Mouse (Mus musculus): ENCODE results near the gene Orm3. TPM values are rescaled to one million over a fixed set of nuclear protein-coding genes. Genes with fewer than 3 reads are reported as not detected.

Orm3 gene
- polyA plus RNA-seq, 1 experiment from 2014 or later = not detected

- peaks cover 90% of the 10 kb centered on the region for H3K36me3 ChIP-seq
- no peak overlapping the region for H3K4me2 ChIP-seq
- no peak overlapping the region for H3K4me3 ChIP-seq (replicated peaks)
- no peak overlapping the region for H3K9ac ChIP-seq (replicated peaks)
- no peaks in the 10 kb centered on the region for H3K9me3 ChIP-seq
- H3K27ac ChIP-seq = no peak overlapping the region
- no peaks in the 10 kb centered on the region for H3K4me1 ChIP-seq (replicated peaks)
- no peak for ATAC-seq (ENCODE audit: insufficient number of reproducible peaks, insufficient read depth, low FRiP score, low TSS enrichment, low read depth)
- H3K27me3 ChIP-seq = no peaks in the 10 kb centered on the region; the same call in 1 of the 2 replicates
- WGBS = 63% methylated on average over 7 of the region's 7 CpGs
Measured at GRCm38 (mm10) chr4:63370897-63371296, 14.9 kb downstream of the Orm3 start.

- Histone ChIP-seq H3K36me3 (peaks cover 96% of the 10 kb centered on the region), H3K9ac (replicated peaks) (no peak overlapping the region), H3K4me3 (replicated peaks) (no peak overlapping the region), H3K9me3 (no peaks in the 10 kb centered on the region), H3K27me3 (no peaks in the 10 kb centered on the region; the same call in 1 of the 2 replicates), H3K4me1 (replicated peaks) (no peaks in the 10 kb centered on the region), H3K27ac (no peak overlapping the region), H3K4me2 (no peak overlapping the region)
- no peak for ATAC-seq (ENCODE audit: insufficient number of reproducible peaks, insufficient read depth, low FRiP score, low TSS enrichment, low read depth)
- WGBS = 52% methylated on average over 3 of the region's 3 CpGs
Measured at GRCm38 (mm10) chr4:63371890-63372289, 15.9 kb downstream of the Orm3 start.

GRCm38 (mm10) chr4:63373404-63373803, 17.4 kb downstream of the Orm3 start:
- no peak overlapping the region for H3K4me3 ChIP-seq (replicated peaks)
- WGBS = 91% methylated on average over 8 of the region's 8 CpGs
- H3K27ac ChIP-seq = no peak overlapping the region
- H3K36me3 ChIP-seq = peaks cover 98% of the 10 kb centered on the region
- no peaks in the 10 kb centered on the region for H3K9me3 ChIP-seq
- H3K9ac ChIP-seq (replicated peaks) = no peak overlapping the region
- H3K4me1 ChIP-seq (replicated peaks) = no peaks in the 10 kb centered on the region
- H3K27me3 ChIP-seq = no peaks in the 10 kb centered on the region; the same call in 1 of the 2 replicates
- ATAC-seq (ENCODE audit: insufficient number of reproducible peaks, insufficient read depth, low FRiP score, low TSS enrichment, low read depth) = no peak
- H3K4me2 ChIP-seq = no peak overlapping the region

GRCm38 (mm10) chr4:63374331-63374730, 18.4 kb downstream of the Orm3 start:
- H3K4me3 ChIP-seq (replicated peaks) = no peak overlapping the region
- no peaks in the 10 kb centered on the region for H3K4me1 ChIP-seq (replicated peaks)
- H3K27me3 ChIP-seq = no peaks in the 10 kb centered on the region; the same call in 1 of the 2 replicates
- no peaks in the 10 kb centered on the region for H3K9me3 ChIP-seq
- WGBS = 68% methylated on average over 12 of the region's 12 CpGs
- ATAC-seq (ENCODE audit: insufficient number of reproducible peaks, insufficient read depth, low FRiP score, low TSS enrichment, low read depth) = no peak
- no peak overlapping the region for H3K4me2 ChIP-seq
- no peak overlapping the region for H3K27ac ChIP-seq
- peaks cover 98% of the 10 kb centered on the region for H3K36me3 ChIP-seq
- H3K9ac ChIP-seq (replicated peaks) = no peak overlapping the region

GRCm38 (mm10) chr4:63375367-63375766, 19.4 kb downstream of the Orm3 start:
- Histone ChIP-seq H3K36me3 (peaks cover 99% of the 10 kb centered on the region), H3K4me2 (no peak overlapping the region), H3K9ac (replicated peaks) (no peak overlapping the region), H3K4me3 (replicated peaks) (no peak overlapping the region), H3K9me3 (no peaks in the 10 kb centered on the region), H3K27me3 (no peaks in the 10 kb centered on the region; the same call in 1 of the 2 replicates), H3K27ac (no peak overlapping the region), H3K4me1 (replicated peaks) (no peaks in the 10 kb centered on the region)
- ATAC-seq (ENCODE audit: insufficient number of reproducible peaks, insufficient read depth, low FRiP score, low TSS enrichment, low read depth) = no peak
- whole genome bisulfite sequencing = 58% methylated on average over 1 of the region's 1 CpGs

- H3K36me3 ChIP-seq = peaks cover 99% of the 10 kb centered on the region
- H3K27ac ChIP-seq = no peak overlapping the region
- WGBS = 67% methylated on average over 7 of the region's 7 CpGs
Measured at GRCm38 (mm10) chr4:63377483-63377882, 21.5 kb downstream of the Orm3 start.

GRCm38 (mm10) chr4:63382676-63383369, 26.9 kb downstream of the Orm3 start:
- no peak overlapping the region for H3K4me3 ChIP-seq (replicated peaks)
- H3K27me3 ChIP-seq = no peaks in the 10 kb centered on the region
- 86% methylated on average over 4 of the region's 4 CpGs for WGBS
- H3K9ac ChIP-seq (replicated peaks) = no peak overlapping the region
- H3K4me2 ChIP-seq = no peak overlapping the region
- ATAC-seq (ENCODE audit: insufficient number of reproducible peaks, insufficient read depth, low FRiP score, low TSS enrichment, low read depth) = no peak
- peaks cover 87% of the 10 kb centered on the region for H3K36me3 ChIP-seq
- no peaks in the 10 kb centered on the region for H3K4me1 ChIP-seq (replicated peaks)
- H3K27ac ChIP-seq = no peak overlapping the region
- H3K9me3 ChIP-seq = no peaks in the 10 kb centered on the region

More at GRCm38 (mm10) chr4:63377483-63377882, 21.5 kb downstream of the Orm3 start:
- no peaks in the 10 kb centered on the region; the same call in 1 of the 2 replicates for H3K27me3 ChIP-seq
- H3K4me2 ChIP-seq = no peak overlapping the region
- no peaks in the 10 kb centered on the region for H3K9me3 ChIP-seq
- no peak overlapping the region for H3K9ac ChIP-seq (replicated peaks)
- no peak for ATAC-seq (ENCODE audit: insufficient number of reproducible peaks, insufficient read depth, low FRiP score, low TSS enrichment, low read depth)
- no peak overlapping the region for H3K4me3 ChIP-seq (replicated peaks)
- no peaks in the 10 kb centered on the region for H3K4me1 ChIP-seq (replicated peaks)

GRCm38 (mm10) chr4:63383474-63383873, 27.5 kb downstream of the Orm3 start:
- Histone ChIP-seq H3K9ac (replicated peaks) (no peak overlapping the region), H3K9me3 (no peaks in the 10 kb centered on the region), H3K4me1 (replicated peaks) (no peaks in the 10 kb centered on the region), H3K4me2 (no peak overlapping the region), H3K27ac (no peak overlapping the region), H3K36me3 (peaks cover 85% of the 10 kb centered on the region), H3K4me3 (replicated peaks) (no peak overlapping the region), H3K27me3 (no peaks in the 10 kb centered on the region)
- WGBS = 74% methylated on average over 12 of the region's 12 CpGs
- ATAC-seq (ENCODE audit: insufficient number of reproducible peaks, insufficient read depth, low FRiP score, low TSS enrichment, low read depth) = no peak

GRCm38 (mm10) chr4:63384262-63384661, 28.3 kb downstream of the Orm3 start:
- H3K27me3 ChIP-seq = no peaks in the 10 kb centered on the region
- H3K4me2 ChIP-seq = no peak overlapping the region
- ATAC-seq (ENCODE audit: insufficient number of reproducible peaks, insufficient read depth, low FRiP score, low TSS enrichment, low read depth) = no peak
- no peaks in the 10 kb centered on the region for H3K9me3 ChIP-seq
- H3K36me3 ChIP-seq = peaks cover 77% of the 10 kb centered on the region
- peaks cover 4% of the 10 kb centered on the region for H3K4me1 ChIP-seq (replicated peaks)
- 89% methylated on average over 4 of the region's 4 CpGs for WGBS
- no peak overlapping the region for H3K9ac ChIP-seq (replicated peaks)
- H3K4me3 ChIP-seq (replicated peaks) = no peak overlapping the region
- H3K27ac ChIP-seq = no peak overlapping the region

GRCm38 (mm10) chr4:63385253-63385652, 29.3 kb downstream of the Orm3 start:
- no peak for ATAC-seq (ENCODE audit: insufficient number of reproducible peaks, insufficient read depth, low FRiP score, low TSS enrichment, low read depth)
- peaks cover 10% of the 10 kb centered on the region for H3K4me1 ChIP-seq (replicated peaks)
- H3K36me3 ChIP-seq = peaks cover 73% of the 10 kb centered on the region
- H3K27ac ChIP-seq = no peak overlapping the region
- H3K4me2 ChIP-seq = no peak overlapping the region
- no peak overlapping the region for H3K9ac ChIP-seq (replicated peaks)
- H3K4me3 ChIP-seq (replicated peaks) = no peak overlapping the region
- 95% methylated on average over 3 of the region's 3 CpGs for WGBS
- H3K9me3 ChIP-seq = no peaks in the 10 kb centered on the region
- H3K27me3 ChIP-seq = no peaks in the 10 kb centered on the region

- H3K36me3 ChIP-seq = peaks cover 73% of the 10 kb centered on the region
- H3K4me3 ChIP-seq (replicated peaks) = no peak overlapping the region
- H3K4me1 ChIP-seq (replicated peaks) = peaks cover 10% of the 10 kb centered on the region
- ATAC-seq (ENCODE audit: insufficient number of reproducible peaks, insufficient read depth, low FRiP score, low TSS enrichment, low read depth) = no peak
- no peaks in the 10 kb centered on the region for H3K9me3 ChIP-seq
- no peaks in the 10 kb centered on the region for H3K27me3 ChIP-seq
- no peak overlapping the region for H3K4me2 ChIP-seq
- WGBS = 89% methylated on average over 11 of the region's 11 CpGs
- H3K9ac ChIP-seq (replicated peaks) = no peak overlapping the region
- no peak overlapping the region for H3K27ac ChIP-seq
Measured at GRCm38 (mm10) chr4:63385784-63386183, 29.8 kb downstream of the Orm3 start.

GRCm38 (mm10) chr4:63388029-63388428, 32.1 kb downstream of the Orm3 start:
- Histone ChIP-seq H3K4me1 (replicated peaks) (peaks cover 10% of the 10 kb centered on the region), H3K4me2 (no peak overlapping the region), H3K9me3 (no peaks in the 10 kb centered on the region), H3K27me3 (no peaks in the 10 kb centered on the region), H3K4me3 (replicated peaks) (no peak overlapping the region), H3K36me3 (peaks cover 73% of the 10 kb centered on the region), H3K27ac (no peak overlapping the region), H3K9ac (replicated peaks) (no peak overlapping the region)
- 80% methylated on average over 6 of the region's 6 CpGs for WGBS
- ATAC-seq (ENCODE audit: insufficient number of reproducible peaks, insufficient read depth, low FRiP score, low TSS enrichment, low read depth) = no peak
